Mouse (Mus musculus) megakaryocyte, embryonic 14.5 days (primary cell): ENCODE data around the gene Ccdc163. TPM values are rescaled to one million over a fixed set of nuclear protein-coding genes. Genes with fewer than 3 reads are reported as not detected.
"Not testable (repeated sequence)": the region's sequence is repeated elsewhere in the genome, so short reads cannot be mapped to it uniquely, and the experiment has no call there.

Source experiments
- H3K27me3 ChIP-seq: replicated peaks from 2 replicates; pipeline ENCODE3; 2012; ENCODE audit warnings: inconsistent platforms
- H3K36me3 ChIP-seq: replicated peaks from 2 replicates; pipeline ENCODE3; 2012; ENCODE audit warnings: low read length, inconsistent platforms, mixed read lengths
- H3K4me1 ChIP-seq: 2 replicates; pipeline ENCODE4 v1.6.1; 2012; ENCODE audit warnings: inconsistent platforms
- H3K4me3 ChIP-seq: replicated peaks from 2 replicates; pipeline ENCODE3; 2012; ENCODE audit warnings: moderate library complexity, mild to moderate bottlenecking, inconsistent platforms
- H3K9me3 ChIP-seq: 2 replicates; pipeline ENCODE4 v1.6.1; 2012; ENCODE audit warnings: inconsistent platforms
- FLI1 ChIP-seq: IDR thresholded peaks from 2 replicates; pipeline ENCODE4 v1.6.1; 2012; ENCODE audit warnings: low read length, inconsistent platforms, mixed read lengths
- GATA1 ChIP-seq: IDR thresholded peaks from 3 replicates; pipeline ENCODE4 v1.6.1; 2012; ENCODE audit warnings: mixed read lengths, low read length, inconsistent platforms, borderline replicate concordance
- polyA plus RNA-seq: library from polyadenylated mRNA; stranded (reverse); fragments of >175 nt; gene quantifications from 2 replicates; pipeline ENCODE4 v1.2.3, GENCODE M21; 2012; ENCODE audit warnings: low replicate concordance; ENCODE audit not compliant: insufficient read depth

Gene Ccdc163
- polyA plus RNA-seq, 1 experiment: 1.9 TPM

GRCm38 (mm10) chr4:116677808-116678207, 30.5 kb upstream of the Ccdc163 start:
- Histone ChIP-seq H3K4me1 (peaks cover 40% of the 10 kb centered on the region), H3K36me3 (no peaks in the 10 kb centered on the region), H3K4me3 (no peak overlapping the region), H3K9me3 (no peaks in the 10 kb centered on the region), H3K27me3 (peaks cover 7% of the 10 kb centered on the region)
- no peak for TF ChIP-seq FLI1
- no peak for TF ChIP-seq GATA1

GRCm38 (mm10) chr4:116679141-116679540, 29.2 kb upstream of the Ccdc163 start:
- H3K9me3 ChIP-seq: no peaks in the 10 kb centered on the region
- peaks cover 7% of the 10 kb centered on the region for H3K27me3 ChIP-seq
- H3K36me3 ChIP-seq: no peaks in the 10 kb centered on the region
- H3K4me3 ChIP-seq: no peak overlapping the region
- TF ChIP-seq FLI1: no peak
- TF ChIP-seq GATA1: no peak
- H3K4me1 ChIP-seq: peaks cover 41% of the 10 kb centered on the region

- not testable (repeated sequence) for H3K27me3 ChIP-seq
- peaks cover 53% of the 10 kb centered on the region for H3K4me1 ChIP-seq
Observed at GRCm38 (mm10) chr4:116680521-116680920, 27.8 kb upstream of the Ccdc163 start.

DNA sequence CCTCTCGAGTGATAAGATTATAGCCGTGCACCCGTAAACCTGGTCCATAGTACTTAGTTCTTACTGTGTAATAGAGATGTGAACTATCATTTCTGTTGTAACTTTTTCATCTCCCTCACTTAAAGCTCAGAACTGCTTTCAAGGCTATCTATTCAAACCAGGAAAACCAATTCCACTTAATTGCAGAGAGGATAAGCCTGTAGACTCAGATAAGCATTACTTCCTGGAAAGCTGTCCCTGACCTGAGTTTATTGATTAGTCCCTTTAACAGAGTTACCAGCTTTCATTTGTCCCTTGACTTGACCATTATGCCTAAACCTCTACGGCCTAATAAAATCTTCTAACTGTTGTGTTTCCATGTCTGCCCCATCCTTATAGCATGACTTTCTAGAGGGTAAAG, 24.4 kb upstream of the Ccdc163 start:
- no peak for TF ChIP-seq FLI1
- no peak for TF ChIP-seq GATA1
- peaks cover 18% of the 10 kb centered on the region for H3K36me3 ChIP-seq
- H3K27me3 ChIP-seq: no peaks in the 10 kb centered on the region
- peaks cover 48% of the 10 kb centered on the region for H3K4me1 ChIP-seq
- no peak overlapping the region for H3K4me3 ChIP-seq
- H3K9me3 ChIP-seq: no peaks in the 10 kb centered on the region

More at GRCm38 (mm10) chr4:116680521-116680920, 27.8 kb upstream of the Ccdc163 start:
- H3K9me3 ChIP-seq, H3K36me3 ChIP-seq, H3K4me3 ChIP-seq: not testable (repeated sequence)

GRCm38 (mm10) chr4:116684665-116685064, 23.6 kb upstream of the Ccdc163 start:
- Histone ChIP-seq H3K4me1 (peaks cover 55% of the 10 kb centered on the region), H3K27me3 (no peaks in the 10 kb centered on the region), H3K9me3 (no peaks in the 10 kb centered on the region), H3K36me3 (peaks cover 26% of the 10 kb centered on the region), H3K4me3 (peak overlapping the region; percentile 95)
- TF ChIP-seq FLI1 (no peak), GATA1 (no peak)

DNA sequence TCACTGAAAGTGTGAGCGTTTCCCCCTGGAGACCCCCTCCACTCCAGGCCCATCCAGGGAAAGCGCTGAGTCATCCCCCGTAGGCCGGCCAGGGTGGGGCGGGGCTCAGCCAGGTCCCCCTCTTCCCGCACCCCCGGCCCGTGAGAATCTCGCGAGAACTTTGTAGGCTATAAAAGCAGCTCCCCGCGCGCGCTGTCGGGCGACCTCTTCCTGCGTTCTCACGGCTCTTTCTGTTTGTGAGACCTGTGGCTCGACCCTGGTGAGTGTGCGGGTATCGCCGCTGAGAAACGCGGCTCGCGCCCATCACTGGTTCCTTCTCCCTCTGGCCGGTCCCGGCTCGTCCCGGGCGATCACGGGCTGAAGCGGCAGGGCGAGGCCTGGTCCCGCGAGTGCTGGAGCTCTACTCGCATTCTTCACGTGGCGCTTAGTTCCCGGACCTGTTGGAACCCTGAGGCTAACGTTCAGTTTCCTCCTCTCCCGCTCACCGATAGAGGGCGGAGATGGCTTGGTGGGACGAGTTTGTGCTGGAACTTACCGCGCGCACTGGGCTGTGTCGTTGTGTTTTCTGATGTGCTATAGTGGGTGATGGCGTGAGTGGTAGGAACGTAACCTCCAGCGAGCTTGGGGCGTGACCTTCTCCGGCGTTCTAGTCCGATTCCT, 22.8 kb upstream of the Ccdc163 start, which contains the start of gene Prdx1:
Gene Prdx1, plus strand, starts transcription at position 143 of the 660 bp plus-strand sequence.
- Histone ChIP-seq H3K36me3 (peaks cover 32% of the 10 kb centered on the region), H3K4me1 (peaks cover 55% of the 10 kb centered on the region), H3K9me3 (no peaks in the 10 kb centered on the region), H3K4me3 (peak within 1 kb of the TSS; percentile 95), H3K27me3 (no peaks in the 10 kb centered on the region)
- no peak for TF ChIP-seq FLI1
- no peak for TF ChIP-seq GATA1

DNA sequence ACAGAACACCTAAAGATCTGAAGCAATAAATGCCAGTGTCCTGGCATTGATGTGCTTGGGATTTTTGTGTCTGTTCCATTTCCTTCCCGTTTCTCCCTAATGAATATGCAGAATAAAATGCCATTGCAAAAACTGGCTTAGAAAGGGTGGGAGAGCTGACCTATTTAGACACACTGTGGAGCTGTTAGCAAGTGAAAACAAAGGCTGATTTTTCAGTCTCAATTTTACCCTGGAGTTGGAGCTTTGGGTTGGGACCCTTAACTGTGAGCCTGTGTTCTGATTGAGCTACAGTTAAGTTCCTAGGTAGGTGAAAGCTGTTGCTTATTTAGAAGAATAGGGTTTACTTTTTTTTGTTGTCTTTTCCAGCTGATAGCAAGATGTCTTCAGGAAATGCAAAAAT, 21.3 kb upstream of the Ccdc163 start:
- Histone ChIP-seq H3K27me3 (no peaks in the 10 kb centered on the region), H3K4me3 (peak overlapping the region; percentile 95), H3K36me3 (peaks cover 47% of the 10 kb centered on the region), H3K9me3 (no peaks in the 10 kb centered on the region), H3K4me1 (peaks cover 55% of the 10 kb centered on the region)
- TF ChIP-seq GATA1 (no peak), FLI1 (no peak)

GRCm38 (mm10) chr4:116689309-116689876, 18.9 kb upstream of the Ccdc163 start:
- Histone ChIP-seq H3K36me3 (peaks cover 68% of the 10 kb centered on the region), H3K4me1 (peaks cover 34% of the 10 kb centered on the region), H3K9me3 (no peaks in the 10 kb centered on the region), H3K4me3 (no peak overlapping the region), H3K27me3 (no peaks in the 10 kb centered on the region)
- TF ChIP-seq GATA1: no peak

GRCm38 (mm10) chr4:116692146-116692545, 16.2 kb upstream of the Ccdc163 start:
- Histone ChIP-seq H3K4me3 (no peak overlapping the region), H3K36me3 (peaks cover 90% of the 10 kb centered on the region)
- no peak for TF ChIP-seq FLI1
- no peak for TF ChIP-seq GATA1

GRCm38 (mm10) chr4:116693785-116694184, 14.5 kb upstream of the Ccdc163 start:
- peaks cover 92% of the 10 kb centered on the region for H3K36me3 ChIP-seq
- H3K4me3 ChIP-seq: no peak overlapping the region
- H3K27me3 ChIP-seq: no peaks in the 10 kb centered on the region
- peaks cover 9% of the 10 kb centered on the region; the same call in 1 of the 2 replicates for H3K4me1 ChIP-seq
- TF ChIP-seq GATA1 (no peak), FLI1 (no peak)
- no peaks in the 10 kb centered on the region for H3K9me3 ChIP-seq

More at GRCm38 (mm10) chr4:116692146-116692545, 16.2 kb upstream of the Ccdc163 start:
- Histone ChIP-seq H3K4me1 (peaks cover 16% of the 10 kb centered on the region), H3K27me3 (no peaks in the 10 kb centered on the region), H3K9me3 (no peaks in the 10 kb centered on the region)
